Mouse (Mus musculus): ENCODE results near the gene H2afb2. TPM values are rescaled to one million over a fixed set of nuclear protein-coding genes. Genes with fewer than 3 reads are reported as not detected.

H2afb2 gene
- polyA plus RNA-seq (2012; rRNA removed), result not detected in 2 replicates

DNA sequence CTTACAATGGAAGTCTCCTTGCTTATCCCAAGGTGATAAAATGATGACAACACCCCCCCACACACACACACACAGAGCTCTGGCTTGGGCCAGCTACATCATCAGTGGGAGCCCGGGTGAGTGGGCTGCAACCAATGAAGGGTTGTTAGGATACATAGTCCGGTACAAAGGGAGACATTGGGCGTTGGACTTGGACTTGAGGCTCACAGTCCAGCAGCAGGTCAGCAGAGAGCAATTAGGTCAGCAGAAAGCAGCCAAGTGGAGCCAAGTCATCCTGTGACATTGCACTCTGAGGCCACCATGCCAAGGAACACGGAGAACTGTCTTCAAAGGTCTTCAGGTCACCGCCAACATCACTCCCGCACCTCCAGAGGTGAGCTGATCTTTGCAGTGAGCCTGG, at the start of gene H2afb2:
TSS of gene H2afb2 (plus strand) at position 301 of the 400 bp plus-strand sequence.

Other genes starting within 250 kb of the H2afb2 start
- not detected in 2 replicates for gene Cpxcr1, start 232.2 kb upstream of the H2afb2 start, polyA plus RNA-seq (2012; rRNA removed)

Data from central nervous system, embryonic 11.5 days (tissue).